Mouse (Mus musculus): Measurements from ENCODE around the gene Kank2. TPM values are rescaled to one million over a fixed set of nuclear protein-coding genes. Genes with fewer than 3 reads are reported as not detected.
"Not testable (repeated sequence)": the region's sequence is repeated elsewhere in the genome, so short reads cannot be mapped to it uniquely, and the experiment has no call there.

Kank2 gene
- total RNA-seq, 2 experiments from 2014 or later = 8.7 to 9.7 TPM

GRCm38 (mm10) chr9:21819181-21819729 lies 20.7 kb upstream of the Kank2 start:
- intact Hi-C loops (cut with DNase I) = no loop called here
- no peak for DNase-seq

DNA sequence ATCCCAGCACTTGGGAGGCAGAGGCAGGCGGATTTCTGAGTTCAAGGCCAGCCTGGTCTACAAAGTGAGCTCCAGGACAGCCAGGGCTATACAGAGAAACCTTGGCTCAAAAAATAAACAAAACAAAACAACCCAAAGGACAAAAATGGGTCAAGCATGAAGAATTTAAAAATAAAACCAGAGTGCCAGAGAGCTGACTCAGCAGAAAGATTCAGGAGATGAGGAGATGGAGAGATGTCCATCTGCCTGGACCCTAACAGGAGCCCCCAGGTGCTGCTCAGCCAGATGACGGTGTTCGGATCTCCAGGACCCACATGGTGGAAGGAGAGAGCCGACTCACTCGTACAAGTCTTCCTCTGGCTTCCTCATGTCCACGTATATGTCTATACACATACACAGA lies 20.0 kb upstream of the Kank2 start:
- intact Hi-C loops (cut with DNase I) = no loop called here
- DNase-seq = no peak

DNA sequence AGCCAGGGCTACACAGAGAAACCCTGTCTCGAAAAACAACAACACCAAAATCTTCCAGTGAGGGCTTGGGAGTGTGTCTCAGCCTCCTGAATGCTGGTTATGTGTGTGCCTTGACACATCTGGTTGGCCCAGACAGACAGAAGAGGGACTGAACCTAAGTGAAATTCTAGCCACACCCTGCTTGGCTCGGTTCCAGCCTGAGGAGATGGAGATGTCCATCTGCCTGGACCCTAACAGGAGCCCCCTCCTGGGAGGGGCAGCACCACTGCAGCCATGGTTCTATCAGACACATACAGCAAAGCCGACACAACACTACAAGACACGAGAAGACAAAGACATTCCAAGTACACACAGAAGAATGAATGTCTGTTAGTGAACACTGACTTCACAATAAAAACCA lies 19.6 kb upstream of the Kank2 start:
- intact Hi-C loops (cut with DNase I) = no loop called here
- no peak for DNase-seq

GRCm38 (mm10) chr9:21816716-21817305 lies 18.3 kb upstream of the Kank2 start:
- DNase-seq = no peak
- intact Hi-C loops (cut with DNase I) = no loop called here

GRCm38 (mm10) chr9:21811170-21811569 lies 12.6 kb upstream of the Kank2 start:
- no peak for DNase-seq
- intact Hi-C loops (cut with DNase I) = no loop called here

DNA sequence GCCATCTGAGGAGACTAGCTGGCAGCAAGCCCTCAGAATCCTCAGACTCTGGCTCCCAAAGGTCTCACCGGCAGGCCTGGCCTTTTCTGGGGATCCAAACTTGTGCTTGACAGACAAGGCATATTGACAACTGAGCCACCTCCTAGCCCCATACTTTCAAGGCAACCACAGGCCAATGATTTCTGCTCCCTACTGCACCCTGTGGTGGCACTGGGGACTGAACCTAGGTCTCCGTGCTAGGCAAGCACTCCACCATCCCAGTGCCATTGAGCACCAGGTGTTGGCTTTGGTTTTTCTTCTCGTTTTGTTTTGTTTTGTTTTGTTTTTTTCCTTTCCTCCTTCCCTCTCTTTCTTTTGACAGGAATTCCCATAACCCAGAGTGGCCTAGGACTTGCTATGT lies 10.0 kb upstream of the Kank2 start:
- DNase-seq = no peak
- intact Hi-C loops (cut with DNase I) = no loop called here

- intact Hi-C loops (cut with DNase I) = no loop called here
- DNase-seq = no peak
Observed at GRCm38 (mm10) chr9:21806976-21807375, 8.4 kb upstream of the Kank2 start.

DNA sequence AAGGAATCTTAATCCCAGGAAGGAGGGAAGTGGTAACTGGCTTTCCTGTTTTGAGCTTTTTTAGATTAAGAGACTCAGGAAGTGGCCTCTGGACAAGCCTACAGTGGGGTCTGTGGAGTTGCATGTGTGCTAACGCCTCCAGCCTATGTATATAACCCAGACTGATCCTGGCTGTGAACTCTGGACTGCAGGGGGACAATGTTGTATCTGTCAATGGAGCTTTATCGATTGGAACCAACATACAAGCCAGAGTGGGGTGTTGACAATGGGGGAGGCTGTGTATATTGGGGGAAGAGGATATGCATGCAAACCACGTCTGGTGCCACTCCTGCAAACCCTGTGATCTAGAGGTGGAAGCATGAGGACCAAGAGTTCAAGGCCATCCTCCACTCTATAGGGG lies 7.8 kb upstream of the Kank2 start:
- DNase-seq = no peak

GRCm38 (mm10) chr9:21803986-21804644 lies 5.6 kb upstream of the Kank2 start:
- DNase-seq = peak; percentile 86
- intact Hi-C loops (cut with DNase I) = no loop called here

More for the DNA sequence above, 7.8 kb upstream of the Kank2 start:
- intact Hi-C loops (cut with DNase I) = no loop called here

DNA sequence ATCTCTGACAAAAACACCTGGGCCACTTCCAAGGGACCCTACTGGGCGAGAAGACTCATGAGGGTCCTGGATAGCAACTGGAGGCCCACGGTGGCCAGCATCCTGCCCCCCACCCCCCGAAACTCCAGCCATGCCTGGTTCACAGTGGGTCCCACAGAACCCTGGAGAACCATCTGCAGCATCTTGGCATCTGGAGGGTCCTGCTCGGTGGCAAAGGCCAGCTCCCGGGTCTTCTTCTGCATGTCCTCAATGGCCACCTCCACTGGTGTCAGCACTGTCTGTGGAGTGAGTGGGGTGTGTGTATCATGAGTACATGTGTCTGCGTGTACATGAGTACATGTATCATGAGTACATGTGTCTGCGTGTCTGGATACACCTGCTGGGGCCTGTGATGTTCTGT lies 3.0 kb upstream of the Kank2 start:
- no peak for DNase-seq
- intact Hi-C loops (cut with DNase I) = no loop called here

- no peak for DNase-seq
- intact Hi-C loops (cut with DNase I) = no loop called here
Observed at GRCm38 (mm10) chr9:21801121-21801520, 2.6 kb upstream of the Kank2 start.

DNA sequence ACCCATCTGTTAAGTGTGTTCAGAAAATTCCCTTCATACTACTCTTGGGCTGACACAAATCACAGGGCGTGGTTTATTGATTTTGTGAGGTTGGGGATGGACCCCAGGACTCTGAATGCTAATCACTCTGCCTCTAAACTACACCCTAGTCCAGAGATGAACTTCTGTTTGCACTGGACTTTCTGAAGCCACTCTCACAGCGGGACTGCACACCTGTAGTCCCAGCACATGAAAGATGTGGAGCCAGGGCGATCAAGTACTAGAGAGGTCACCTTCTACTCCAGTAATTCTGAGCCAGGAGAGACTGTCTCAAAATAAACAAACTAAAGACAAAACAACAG lies 436 bp upstream of the Kank2 start:
- intact Hi-C loops (cut with DNase I) = no loop called here
- DNase-seq = no peak

DNA sequence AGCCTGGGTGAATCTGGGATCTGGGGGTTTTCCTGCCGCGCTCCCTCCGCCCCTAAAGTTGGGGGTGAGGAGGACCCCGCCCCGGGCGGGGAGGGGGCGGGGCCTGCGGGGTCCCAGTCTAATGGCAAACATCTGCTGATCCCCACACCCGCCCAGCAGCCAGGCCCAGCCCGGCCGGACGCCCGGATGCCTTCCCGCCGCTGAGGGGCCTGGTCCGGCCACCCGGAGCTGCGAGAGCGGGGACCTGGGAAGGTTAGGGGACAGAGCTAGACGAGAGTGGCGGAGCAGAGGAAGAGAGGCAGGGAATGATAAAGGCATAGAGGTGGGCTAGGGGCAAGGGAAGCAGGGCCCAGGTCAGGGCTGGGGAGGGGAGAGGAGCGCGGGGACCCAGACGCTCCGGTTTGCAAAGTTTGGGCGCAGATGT lies 611 bp downstream of the Kank2 start:
- DNase-seq = peak; percentile 39
- intact Hi-C loops (cut with DNase I) = no loop called here

- intact Hi-C loops (cut with DNase I) = no loop called here
- no peak for DNase-seq
Observed at GRCm38 (mm10) chr9:21796919-21797318, 1.6 kb downstream of the Kank2 start.

- no peak for DNase-seq
- intact Hi-C loops (cut with DNase I) = no loop called here
Observed at GRCm38 (mm10) chr9:21796259-21796658, 2.3 kb downstream of the Kank2 start.

DNA sequence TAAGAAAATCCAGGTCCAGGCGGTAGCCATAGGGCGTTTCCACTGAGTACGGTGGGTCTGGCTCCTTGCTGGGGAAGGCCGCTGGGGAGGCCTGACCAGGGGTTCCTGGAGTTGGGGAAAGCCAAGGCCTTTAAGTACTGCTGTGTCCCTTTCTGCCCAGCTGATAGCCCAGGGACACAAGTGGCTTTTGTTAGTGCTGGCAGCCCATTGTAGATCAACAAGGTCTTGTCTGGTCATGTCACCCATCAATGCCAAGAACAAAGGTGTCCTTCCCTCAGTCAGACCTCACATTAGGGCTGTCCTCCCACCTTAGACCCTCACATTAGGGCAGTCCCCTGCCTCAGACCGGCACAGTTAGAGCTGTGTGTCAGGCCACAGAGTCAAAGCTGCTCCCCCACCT lies 3.0 kb downstream of the Kank2 start:
- intact Hi-C loops (cut with DNase I) = no loop called here
- no peak for DNase-seq

GRCm38 (mm10) chr9:21794925-21795324 lies 3.6 kb downstream of the Kank2 start:
- DNase-seq = no peak
- intact Hi-C loops (cut with DNase I) = no loop called here

- DNase-seq = no peak
- intact Hi-C loops (cut with DNase I) = no loop called here
Observed at GRCm38 (mm10) chr9:21794344-21794834, 4.2 kb downstream of the Kank2 start.

- intact Hi-C loops (cut with DNase I) = not testable (repeated sequence)
Observed at GRCm38 (mm10) chr9:21793507-21793906, 5.0 kb downstream of the Kank2 start.

GRCm38 (mm10) chr9:21792644-21793043 lies 5.9 kb downstream of the Kank2 start:
- peak; percentile 87 for DNase-seq
- intact Hi-C loops (cut with DNase I) = no loop called here

More at GRCm38 (mm10) chr9:21793507-21793906, 5.0 kb downstream of the Kank2 start:
- DNase-seq = not testable (repeated sequence)

GRCm38 (mm10) chr9:21791861-21792260 lies 6.7 kb downstream of the Kank2 start:
- DNase-seq = peak; percentile 55
- intact Hi-C loops (cut with DNase I) = no loop called here

- intact Hi-C loops (cut with DNase I) = no loop called here
- no peak for DNase-seq
Observed at GRCm38 (mm10) chr9:21788234-21788633, 10.3 kb downstream of the Kank2 start.

All from left cerebral cortex, postnatal 4 days (tissue).